Comparison of ENCODE assay signal across 20 mouse cellular contexts in the genomic region with DNA sequence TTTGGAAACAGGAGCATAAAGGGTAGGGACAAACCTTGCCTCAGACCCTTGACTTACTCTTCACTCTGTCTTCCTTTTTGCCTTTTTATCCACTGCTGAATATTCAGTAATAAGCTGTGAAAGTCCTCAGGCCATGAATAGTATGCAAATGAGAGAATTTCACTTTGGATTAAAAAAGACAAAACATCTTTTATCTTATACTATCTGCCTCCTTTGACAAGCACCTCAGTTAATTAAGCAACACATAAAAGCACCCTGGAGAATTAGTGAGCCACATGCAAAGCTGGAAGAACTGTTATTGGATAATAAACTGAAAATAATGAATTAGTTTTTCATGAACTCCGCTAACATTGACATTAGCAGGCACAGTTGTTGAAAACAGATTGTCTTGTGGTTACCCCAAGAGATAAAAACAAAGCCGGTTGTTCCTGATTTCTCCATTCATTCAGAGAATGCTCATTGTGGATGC. TPM values are rescaled to one million over a fixed set of nuclear protein-coding genes. Genes with fewer than 3 reads are reported as not detected.
DNase-seq lines count a peak whose midpoint lies in the region; ATAC-seq lines count a peak whose summit lies in the region.
"Had no signal": no experiment of that assay in that cellular context is flagged by ENCODE, and none has a peak within 500 bp of the region (broad histone marks: within the 10 kb centered on the region; RNA-seq: fewer than 3 reads in every experiment).

No protein-coding gene starts in this region.

- no peaks in the 10 kb centered on the region for H3K9me3 ChIP-seq in midbrain, embryonic 12.5 days
- H3K9me3 ChIP-seq in midbrain, embryonic 10.5 days (replicated peaks): no peaks in the 10 kb centered on the region
- no peaks in the 10 kb centered on the region for H3K9me3 ChIP-seq in hindbrain, embryonic 12.5 days (replicated peaks)
- no peaks in the 10 kb centered on the region for H3K9me3 ChIP-seq in midbrain, embryonic 14.5 days (ENCODE audit: control insufficient read depth, low read length)
- H3K9me3 ChIP-seq: embryonic facial prominence, embryonic 10.5 days; heart, embryonic 13.5 days; limb, embryonic 15.5 days; megakaryocyte, embryonic 14.5 days had no signal

- no peak for DNase-seq in midbrain, embryonic 10.5 days (ENCODE audit: low spot score)
- peak; percentile 59 for DNase-seq in midbrain, embryonic 14.5 days
- DNase-seq in urinary bladder, adult 18-20 months (ENCODE audit: low spot score in 2 of 2): no peak
- DNase-seq in heart, postnatal 4 days: no peak
- DNase-seq in lung, postnatal 10 days: no peak
- DNase-seq: adrenal gland, adult 8-10 months; cerebellum, adult 9-10 months; heart, adult 11 months; heart, postnatal 36 days; kidney, postnatal 36 days; thymus, adult 18-20 months had no signal

- no peaks in the 10 kb centered on the region for H3K27me3 ChIP-seq in midbrain, embryonic 12.5 days
- no peaks in the 10 kb centered on the region for H3K27me3 ChIP-seq in midbrain, embryonic 10.5 days (ENCODE audit: low read depth, poor library complexity, severe bottlenecking)
- no peaks in the 10 kb centered on the region for H3K27me3 ChIP-seq in hindbrain, embryonic 12.5 days
- no peaks in the 10 kb centered on the region for H3K27me3 ChIP-seq in midbrain, embryonic 14.5 days (ENCODE audit: control insufficient read depth, insufficient read depth, low read length)
- H3K27me3 ChIP-seq: heart, embryonic 13.5 days; limb, embryonic 15.5 days; megakaryocyte, embryonic 14.5 days; Patski had no signal

- 28% methylated on average over 2 of the region's 2 CpGs for WGBS in midbrain, embryonic 12.5 days
- WGBS in midbrain, embryonic 10.5 days: 62% methylated on average over 2 of the region's 2 CpGs
- 40% methylated on average over 2 of the region's 2 CpGs for WGBS in hindbrain, embryonic 12.5 days
- WGBS in midbrain, embryonic 14.5 days: 26% methylated on average over 2 of the region's 2 CpGs

- no peak overlapping the region for H3K4me2 ChIP-seq in midbrain, embryonic 12.5 days (replicated peaks)
- no peak overlapping the region for H3K4me2 ChIP-seq in hindbrain, embryonic 12.5 days (replicated peaks)
- no peak overlapping the region for H3K4me2 ChIP-seq in midbrain, embryonic 14.5 days (ENCODE audit: low read length)
- H3K4me2 ChIP-seq: heart, embryonic 13.5 days; limb, embryonic 15.5 days had no signal

- no peaks in the 10 kb centered on the region for H3K36me3 ChIP-seq in midbrain, embryonic 12.5 days
- no peaks in the 10 kb centered on the region for H3K36me3 ChIP-seq in midbrain, embryonic 10.5 days
- no peaks in the 10 kb centered on the region for H3K36me3 ChIP-seq in hindbrain, embryonic 12.5 days
- no peaks in the 10 kb centered on the region for H3K36me3 ChIP-seq in midbrain, embryonic 14.5 days (ENCODE audit: control insufficient read depth, insufficient read depth, low read length)
- H3K36me3 ChIP-seq: embryonic facial prominence, embryonic 10.5 days; heart, embryonic 13.5 days had no signal

- H3K4me3 ChIP-seq in midbrain, embryonic 12.5 days: no peak overlapping the region
- H3K4me3 ChIP-seq in midbrain, embryonic 10.5 days: no peak overlapping the region
- no peak overlapping the region for H3K4me3 ChIP-seq in hindbrain, embryonic 12.5 days
- no peak overlapping the region for H3K4me3 ChIP-seq in midbrain, embryonic 14.5 days (replicated peaks; ENCODE audit: low read depth, low read length)
- H3K4me3 ChIP-seq: embryonic facial prominence, embryonic 10.5 days; heart, embryonic 13.5 days; limb, embryonic 15.5 days; megakaryocyte, embryonic 14.5 days had no signal

- no peak overlapping the region for H3K27ac ChIP-seq in midbrain, embryonic 12.5 days (replicated peaks)
- no peak overlapping the region for H3K27ac ChIP-seq in midbrain, embryonic 10.5 days (replicated peaks)
- H3K27ac ChIP-seq in hindbrain, embryonic 12.5 days: no peak overlapping the region
- no peak overlapping the region for H3K27ac ChIP-seq in midbrain, embryonic 14.5 days (replicated peaks; ENCODE audit: low read depth, low read length)
- H3K27ac ChIP-seq: embryonic facial prominence, embryonic 10.5 days; heart, embryonic 13.5 days; limb, embryonic 15.5 days had no signal

- no peak overlapping the region for H3K9ac ChIP-seq in midbrain, embryonic 12.5 days (replicated peaks)
- no peak overlapping the region for H3K9ac ChIP-seq in hindbrain, embryonic 12.5 days
- no peak overlapping the region for H3K9ac ChIP-seq in midbrain, embryonic 14.5 days (replicated peaks; ENCODE audit: low read length)
- H3K9ac ChIP-seq: heart, embryonic 13.5 days; limb, embryonic 15.5 days had no signal

- H3K4me1 ChIP-seq in midbrain, embryonic 12.5 days: 0 out of 2 replicates have a peak, but pooled peaks cover 3% of the 10 kb centered on the region
- H3K4me1 ChIP-seq in midbrain, embryonic 10.5 days: peaks cover 10% of the 10 kb centered on the region
- H3K4me1 ChIP-seq in hindbrain, embryonic 12.5 days: 0 out of 2 replicates have a peak, but pooled peaks cover 2% of the 10 kb centered on the region
- peaks cover 8% of the 10 kb centered on the region; the same call in 1 of the 2 replicates for H3K4me1 ChIP-seq in midbrain, embryonic 14.5 days (ENCODE audit: control insufficient read depth, insufficient read depth, low read length)
- H3K4me1 ChIP-seq: limb, embryonic 15.5 days; megakaryocyte, embryonic 14.5 days had no signal

- peak; percentile 58; the same call in 1 of the 2 replicates for ATAC-seq in midbrain, embryonic 12.5 days (ENCODE audit: low FRiP score, low read depth)
- peak; percentile 75 for ATAC-seq in hindbrain, embryonic 12.5 days (ENCODE audit: low FRiP score)
- ATAC-seq in midbrain, embryonic 14.5 days (ENCODE audit: low FRiP score, low TSS enrichment): peak; percentile 55; the same call in 1 of the 2 replicates
- ATAC-seq: intestine, embryonic 16.5 days; Patski had no signal

RNA-seq across cellular contexts. Expression of gene Sema3c, which starts 8.0 kb away (rescaled TPM):
- polyA plus RNA-seq in midbrain, embryonic 12.5 days (2016; fragmentation: Nextera tagmentation; extraction: Ambion mirVana): 17.1 and 20.1 TPM in 2 replicates
- polyA plus RNA-seq in midbrain, embryonic 10.5 days (2016; fragmentation: Nextera tagmentation; extraction: Ambion mirVana): 10.7 and 16.1 TPM in 2 replicates
- 18.6 and 27.4 TPM in 2 replicates for polyA plus RNA-seq in hindbrain, embryonic 12.5 days (2016; fragmentation: Nextera tagmentation; extraction: Ambion mirVana)
- polyA plus RNA-seq in midbrain, embryonic 14.5 days (2014; fragmentation: Nextera tagmentation; extraction: Ambion mirVana): 10.3 and 12.2 TPM in 2 replicates
- total RNA-seq in heart, postnatal 4 days (2021): 10 to 100 TPM; 21.8 to 26.3 TPM
- total RNA-seq: common myeloid progenitor, adult 5-6 weeks had no signal
